Mouse (Mus musculus) embryonic facial prominence, embryonic 15.5 days (tissue): ENCODE data around the gene Cd40lg. TPM values are rescaled to one million over a fixed set of nuclear protein-coding genes. Genes with fewer than 3 reads are reported as not detected.

Experiments used
- ATAC-seq: fragments of 200-750 bp; cut with Nextera tagmentation; 2 replicates; pipeline ENCODE4 v1.8.0; 2017; ENCODE audit warnings: low read depth, moderate TSS enrichment; ENCODE audit not compliant: insufficient number of reproducible peaks, low FRiP score, low TSS enrichment
- H3K27ac ChIP-seq: fragments of 300-500 bp; sonication (generic); replicated peaks from 2 replicates; pipeline ENCODE4 v1.5.1; 2015; ENCODE audit warnings: mild to moderate bottlenecking, inconsistent platforms
- H3K27me3 ChIP-seq: fragments of 300-500 bp; sonication (generic); 2 replicates; pipeline ENCODE4 v1.6.1; 2015; ENCODE audit warnings: inconsistent platforms
- H3K36me3 ChIP-seq: fragments of 300-500 bp; sonication (generic); 2 replicates; pipeline ENCODE4 v1.6.1; 2015; ENCODE audit warnings: mild to moderate bottlenecking, inconsistent platforms
- H3K4me1 ChIP-seq: fragments of 300-500 bp; sonication (generic); 2 replicates; pipeline ENCODE4 v1.6.1; 2015; ENCODE audit warnings: inconsistent platforms
- H3K4me2 ChIP-seq: fragments of 300-500 bp; sonication (generic); replicated peaks from 2 replicates; pipeline ENCODE4 v1.6.1; 2015; ENCODE audit warnings: mild to moderate bottlenecking, inconsistent platforms
- H3K4me3 ChIP-seq: fragments of 300-500 bp; sonication (generic); replicated peaks from 2 replicates; pipeline ENCODE4 v1.5.1; 2015; ENCODE audit warnings: mild to moderate bottlenecking, inconsistent platforms
- H3K9ac ChIP-seq: fragments of 300-500 bp; sonication (generic); 2 replicates; pipeline ENCODE4 v1.6.1; 2015; ENCODE audit warnings: inconsistent platforms
- H3K9me3 ChIP-seq: fragments of 300-500 bp; sonication (generic); replicated peaks from 2 replicates; pipeline ENCODE4 v1.6.1; 2016; ENCODE audit warnings: inconsistent platforms
- WGBS: fragments of 180-500 bp; shearing (Covaris S2); methylation state at CpG from one replicate; pipeline ENCODE4 v1.1.7; 2015; 5-methylcytosine and 5-hydroxymethylcytosine counted together
- polyA plus RNA-seq: library from polyadenylated mRNA; unstranded; fragments of >200 nt; fragmentation: Nextera tagmentation; extraction: Ambion mirVana; gene quantifications from 2 replicates; pipeline ENCODE4 v1.2.1, GENCODE M21; 2015

The Cd40lg gene
- polyA plus RNA-seq, 1 experiment from 2014 or later: not detected

DNA sequence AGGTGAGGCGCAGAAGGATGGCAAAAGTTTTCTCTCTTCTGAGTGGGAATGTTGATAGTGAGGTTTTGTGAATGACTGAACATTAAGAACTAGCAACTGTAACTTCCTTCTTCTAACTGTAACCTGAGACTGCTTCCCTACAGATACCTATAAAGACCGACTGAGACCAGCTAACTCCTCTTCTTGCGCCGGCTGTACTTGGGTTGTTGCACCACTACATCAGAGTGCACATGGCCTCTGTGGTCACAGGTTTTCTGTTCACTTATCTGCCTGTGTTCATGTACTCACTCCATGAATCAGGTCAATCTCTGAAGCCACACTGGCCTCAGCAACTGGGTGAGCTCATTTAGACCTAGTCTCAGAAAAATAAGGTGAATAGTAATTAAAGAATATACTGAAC, 51.6 kb downstream of the Cd40lg start:
- Histone ChIP-seq H3K4me2 (no peak overlapping the region), H3K4me3 (no peak overlapping the region), H3K4me1 (no peaks in the 10 kb centered on the region), H3K27me3 (no peaks in the 10 kb centered on the region), H3K36me3 (no peaks in the 10 kb centered on the region), H3K9me3 (no peaks in the 10 kb centered on the region), H3K27ac (no peak overlapping the region), H3K9ac (no peak overlapping the region)
- ATAC-seq: no peak
- 62% methylated on average over 4 of the region's 4 CpGs for WGBS

Other genes starting within 250 kb of the Cd40lg start
- gene Brs3, start 169.1 kb upstream of the Cd40lg start, polyA plus RNA-seq: not detected in 2 replicates
- 80.0 and 81.9 TPM in 2 replicates for gene Htatsf1, start 158.6 kb upstream of the Cd40lg start, polyA plus RNA-seq
- gene Vgll1, start 124.0 kb upstream of the Cd40lg start, polyA plus RNA-seq: 0.22 and 0.35 TPM in 2 replicates
- 15.1 and 16.2 TPM in 2 replicates for gene Arhgef6, start 126.6 kb downstream of the Cd40lg start, polyA plus RNA-seq
- gene Rbmx, start 180.9 kb downstream of the Cd40lg start, polyA plus RNA-seq: 103 and 108 TPM in 2 replicates
- gene Gm364, start 197.0 kb downstream of the Cd40lg start, polyA plus RNA-seq: not detected in 2 replicates